Mouse (Mus musculus) spleen, adult 2 months (tissue): ENCODE measurements around the gene Pot1a.

ENCODE experiments used
- CTCF ChIP-seq: fragments of 200-500 bp; IDR thresholded peaks from 2 replicates; pipeline ENCODE4 v1.5.1; 2011; ENCODE audit warnings: mild to moderate bottlenecking, inconsistent platforms; ENCODE audit not compliant: insufficient read depth, insufficient read length, insufficient replicate concordance; ENCODE audit errors: extremely low read depth
- POLR2A ChIP-seq: fragments of 200-500 bp; IDR thresholded peaks from 2 replicates; pipeline ENCODE4 v1.6.1; 2011; ENCODE audit warnings: low read depth, low read length, inconsistent platforms

GRCm38 (mm10) chr6:25767552-25767951 is 41.5 kb downstream of the Pot1a start:
- no peak for TF ChIP-seq CTCF
- TF ChIP-seq POLR2A = no peak
